Mouse (Mus musculus): ENCODE results near the gene Uts2b.

DNA sequence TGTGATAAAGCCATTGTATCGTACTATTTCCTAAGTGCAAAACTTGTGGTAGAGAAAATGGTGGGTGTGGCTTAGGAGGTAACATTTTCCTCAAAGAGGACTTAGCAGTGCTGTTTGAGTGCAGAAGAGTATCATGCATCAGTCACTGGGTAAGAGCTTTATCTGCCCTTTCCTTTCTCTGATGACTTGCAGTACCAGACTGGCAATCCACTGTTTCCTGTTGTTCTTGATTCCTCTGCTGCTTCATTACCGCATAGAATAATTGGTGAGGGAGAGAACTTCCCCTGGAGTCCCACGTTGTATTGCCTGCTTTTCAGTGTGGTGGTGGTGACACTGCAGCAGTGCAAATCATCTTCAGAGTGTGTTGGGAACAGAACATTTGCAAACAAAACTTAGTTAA, 47.6 kb upstream of the Uts2b start:
- TF ChIP-seq POLR2A (IDR thresholded peaks at IDR 0.05; ENCODE audit: borderline replicate concordance, control insufficient read depth, low read depth, low read length) (no peak), CTCF (IDR thresholded peaks at IDR 0.05; ENCODE audit: control insufficient read depth, insufficient read depth, low read length) (no peak)
